Mouse (Mus musculus): ENCODE results near the gene Ebf1.

DNA sequence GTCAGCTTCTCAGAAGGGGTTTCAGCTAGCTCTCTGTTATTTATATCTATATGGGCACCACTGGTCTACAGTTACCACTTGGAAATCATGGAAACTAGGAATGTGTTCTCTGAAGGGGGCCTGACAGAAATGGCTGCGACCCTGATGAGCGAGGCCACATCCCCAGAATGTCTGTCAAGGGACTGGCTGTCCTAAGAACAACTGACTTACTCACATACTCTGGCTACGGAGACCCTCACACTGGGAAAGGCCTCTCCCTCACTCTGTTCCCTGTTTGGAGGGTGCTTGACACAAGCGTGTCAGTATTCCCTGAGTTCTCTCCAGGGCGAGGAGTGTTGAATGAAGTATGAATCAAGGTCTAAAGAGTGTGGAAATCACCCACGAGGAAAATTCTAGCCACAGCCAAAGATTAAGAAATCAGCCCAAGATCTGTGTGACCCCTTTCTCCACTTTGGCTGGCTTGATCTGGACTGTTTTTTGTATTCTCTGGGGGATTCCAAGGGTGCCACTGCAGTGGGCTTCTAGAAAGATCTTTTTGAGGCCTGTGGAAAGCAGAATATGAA lies 40.8 kb downstream of the Ebf1 start:
- TF ChIP-seq CTCF (IDR thresholded peaks at IDR 0.05; ENCODE audit: low read depth) (no peak), EP300 (IDR thresholded peaks at IDR 0.05; ENCODE audit: low read depth) (no peak)
